Mouse (Mus musculus): Measurements from ENCODE around the gene Alkal2.

DNA sequence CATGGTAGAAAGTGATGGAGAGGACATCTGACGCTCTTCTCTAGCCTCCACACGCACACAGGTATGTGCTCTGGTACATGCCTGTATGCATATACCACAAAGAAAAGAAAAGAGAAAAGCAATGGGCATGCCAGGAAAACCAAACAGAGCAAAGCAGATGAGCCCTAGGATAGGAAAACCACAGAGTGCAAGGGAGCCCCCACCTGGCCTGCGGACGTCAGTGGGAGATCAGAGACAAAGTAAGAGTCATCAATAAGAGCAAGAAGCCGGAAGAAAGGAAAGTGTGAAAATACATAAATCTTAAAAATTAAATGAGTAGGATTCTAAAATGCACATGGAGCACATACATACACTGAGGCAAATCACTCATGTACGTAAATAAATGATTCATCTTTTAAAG, 4.7 kb upstream of the Alkal2 start:
- TF ChIP-seq CTCF (IDR thresholded peaks at IDR 0.05; ENCODE audit: borderline replicate concordance, control insufficient read depth, extremely low read depth, insufficient read depth, low read length, poor library complexity) (no peak), POLR2A (IDR thresholded peaks at IDR 0.05; ENCODE audit: control insufficient read depth, extremely low read depth, insufficient read depth, low read length, poor library complexity) (no peak)

Data from thymus, adult 2 months (tissue).